Mouse (Mus musculus): ENCODE results near the gene Bpifb4. TPM values are rescaled to one million over a fixed set of nuclear protein-coding genes. Genes with fewer than 3 reads are reported as not detected.

The Bpifb4 gene
- polyA plus RNA-seq (2012; rRNA removed; ENCODE audit: low replicate concordance): 0.06 TPM in 1 of 2 replicates, not detected in the other

DNA sequence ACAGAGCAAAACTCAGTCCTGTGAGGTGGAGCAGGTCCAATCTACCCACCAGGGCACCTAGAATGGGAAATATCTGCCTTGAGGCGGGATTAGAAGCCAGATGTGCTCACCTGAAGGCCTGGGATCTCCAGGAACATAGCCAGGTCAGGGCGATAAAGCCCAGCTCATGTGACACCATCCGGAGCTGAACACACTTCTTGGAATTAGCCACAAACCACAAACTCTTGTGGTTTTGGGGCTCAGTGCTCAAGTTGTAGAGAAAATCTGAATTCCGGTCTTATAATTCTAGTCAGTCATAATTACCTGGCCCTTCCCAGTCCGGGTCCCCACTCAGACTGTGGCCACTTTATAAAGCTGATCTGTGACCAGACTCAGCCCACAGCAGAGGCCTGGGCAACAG lies at the start of gene Bpifb4:
Bpifb4 (plus strand) TSS at position 370 of the 400 bp plus-strand sequence.

DNA sequence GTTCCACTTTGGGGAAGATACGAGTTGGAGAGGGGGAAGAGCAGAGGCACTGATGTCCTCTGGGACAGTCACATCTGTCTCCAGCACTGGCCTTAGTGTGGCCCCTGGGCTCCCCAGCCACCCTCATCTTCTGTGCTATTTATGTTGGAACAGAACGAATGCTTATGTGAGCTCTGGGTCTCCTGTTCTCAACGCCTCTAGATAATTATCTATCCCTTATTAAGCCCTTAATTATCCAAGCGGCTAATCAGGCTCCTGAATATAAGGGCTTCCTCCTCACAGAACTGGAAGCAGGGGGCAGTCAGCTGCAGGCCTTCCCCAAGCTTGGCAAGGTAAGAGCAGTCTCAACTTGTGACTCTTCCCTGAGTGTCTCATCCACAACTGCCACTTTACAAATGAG lies 37.9 kb upstream of the Bpifb4 start, which contains the start of gene Bpifb6:
Bpifb6 (plus strand) TSS at position 301 of the 400 bp plus-strand sequence.

DNA sequence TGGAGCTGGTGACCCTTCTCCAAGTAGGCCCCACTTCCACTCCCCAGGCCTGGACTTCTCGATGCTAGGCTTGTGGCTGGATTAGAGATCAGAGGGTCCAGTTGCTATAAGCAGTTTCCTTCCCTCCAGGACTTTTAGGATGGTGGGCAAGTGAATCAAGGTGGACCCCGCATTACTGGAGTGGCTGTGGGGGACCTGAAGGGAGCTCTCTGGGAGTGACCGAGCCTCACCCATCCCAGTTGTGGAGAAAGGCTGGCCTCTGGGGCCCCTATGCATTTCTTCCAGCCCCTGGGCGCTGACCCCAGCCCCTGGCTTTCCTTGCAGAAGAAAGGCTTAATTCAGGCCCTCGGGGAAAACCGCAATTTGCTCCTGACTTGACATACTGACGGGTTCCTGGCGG lies 20.1 kb upstream of the Bpifb4 start, which contains the start of gene Bpifb3:
Bpifb3 (plus strand) TSS at position 301 of the 400 bp plus-strand sequence.

DNA sequence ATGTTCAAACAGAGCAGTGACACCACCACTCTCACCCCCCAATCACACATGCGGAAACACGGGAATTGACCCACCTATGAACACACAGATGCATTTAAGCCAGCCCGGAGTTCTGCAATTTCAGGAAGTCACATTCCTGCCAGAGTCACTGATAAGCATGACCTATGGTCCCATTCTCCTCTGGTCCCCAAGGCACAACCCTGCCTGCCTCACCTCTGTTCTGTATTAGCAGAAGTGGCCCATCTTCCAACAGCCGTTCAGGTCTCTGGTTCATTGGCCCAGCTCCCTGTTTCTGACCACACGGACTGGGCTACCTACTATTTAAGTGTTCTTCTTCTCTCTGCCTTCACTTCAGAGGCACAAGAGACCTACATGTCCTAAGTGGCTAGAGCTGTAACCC lies 36.6 kb downstream of the Bpifb4 start, which contains the start of gene Bpifa6:
Bpifa6 (plus strand) TSS at position 364 of the 400 bp plus-strand sequence.

DNA sequence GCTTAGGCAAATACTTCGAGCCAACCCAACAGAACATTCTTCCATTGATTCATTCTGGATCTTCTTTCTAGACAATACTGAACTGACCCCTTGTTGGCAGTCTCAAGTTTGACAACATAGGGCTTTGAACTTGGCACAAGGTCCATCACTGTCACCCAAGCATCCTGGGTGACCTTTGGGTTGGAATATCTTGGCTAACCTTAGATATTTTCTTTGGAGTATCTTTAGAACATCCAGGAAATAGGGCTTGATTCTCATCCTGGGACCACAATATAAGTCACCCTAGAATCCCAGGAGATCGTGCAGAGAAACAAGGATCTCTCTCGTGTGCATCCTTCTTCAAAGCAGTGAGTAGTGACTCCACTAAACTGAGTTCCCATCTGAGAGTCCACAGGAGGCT lies 70.0 kb downstream of the Bpifb4 start, which contains the start of gene Bpifa2:
Bpifa2 (plus strand) TSS at position 301 of the 400 bp plus-strand sequence.

Other genes starting within 250 kb of the Bpifb4 start
- gene Dnmt3c, start 241.6 kb upstream of the Bpifb4 start, polyA plus RNA-seq (2012; rRNA removed; ENCODE audit: low replicate concordance): not detected in 2 replicates
- 1.7 and 2.0 TPM in 2 replicates for gene Mapre1, start 196.9 kb upstream of the Bpifb4 start, polyA plus RNA-seq (2012; rRNA removed; ENCODE audit: low replicate concordance)
- gene Efcab8, start 158.3 kb upstream of the Bpifb4 start, polyA plus RNA-seq (2012; rRNA removed; ENCODE audit: low replicate concordance): 0.13 and 0.22 TPM in 2 replicates
- not detected in 2 replicates for gene Sun5, start 67.1 kb upstream of the Bpifb4 start, polyA plus RNA-seq (2012; rRNA removed; ENCODE audit: low replicate concordance)
- gene Bpifb2, start 63.2 kb upstream of the Bpifb4 start, polyA plus RNA-seq (2012; rRNA removed; ENCODE audit: low replicate concordance): 0.07 TPM in 1 of 2 replicates, not detected in the other
- not detected in 2 replicates for gene Bpifb6, start 37.8 kb upstream of the Bpifb4 start, polyA plus RNA-seq (2012; rRNA removed; ENCODE audit: low replicate concordance)
- gene Bpifb3, start 20.0 kb upstream of the Bpifb4 start, polyA plus RNA-seq (2012; rRNA removed; ENCODE audit: low replicate concordance): not detected in 2 replicates
- not detected in 2 replicates for gene Bpifa6, start 36.7 kb downstream of the Bpifb4 start, polyA plus RNA-seq (2012; rRNA removed; ENCODE audit: low replicate concordance)
- not detected in 2 replicates for gene Bpifa2, start 70.1 kb downstream of the Bpifb4 start, polyA plus RNA-seq (2012; rRNA removed; ENCODE audit: low replicate concordance)
- not detected in 2 replicates for gene Bpifa3, start 192.1 kb downstream of the Bpifb4 start, polyA plus RNA-seq (2012; rRNA removed; ENCODE audit: low replicate concordance)
- gene Bpifa1, start 204.7 kb downstream of the Bpifb4 start, polyA plus RNA-seq (2012; rRNA removed; ENCODE audit: low replicate concordance): not detected in 2 replicates
- gene Bpifa5, start 224.4 kb downstream of the Bpifb4 start, polyA plus RNA-seq (2012; rRNA removed; ENCODE audit: low replicate concordance): not detected in 2 replicates